Mouse (Mus musculus): Measurements from ENCODE around the gene Vmn2r70.

The Vmn2r70 gene

GRCm38 (mm10) chr7:85569092-85569491 lies at the start of gene Vmn2r70:
Gene Vmn2r70 (minus strand): TSS chr7:85569192.
- no peak for DNase-seq (ENCODE audit: extremely low spot score)

DNA sequence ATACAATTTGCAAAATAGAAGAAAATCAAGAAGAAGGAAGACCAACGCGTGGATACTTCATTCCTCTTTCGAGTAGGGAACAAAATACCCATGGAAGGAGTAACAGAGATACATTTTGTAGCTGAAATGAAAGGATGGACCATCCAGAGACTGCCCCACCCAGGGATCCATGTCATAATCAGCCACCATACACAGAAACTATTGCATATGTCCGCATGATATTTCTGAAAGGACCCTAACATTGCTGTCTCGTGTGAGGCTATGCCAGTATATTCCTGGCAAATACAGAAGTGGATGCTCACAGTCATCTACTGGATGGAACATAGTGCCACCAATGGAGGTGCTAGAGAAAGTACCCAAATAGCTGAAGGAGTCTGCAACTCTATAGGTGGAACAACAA lies 6.2 kb downstream of the Vmn2r70 start, which contains the start of gene Vmn2r71:
Vmn2r71 (plus strand) TSS at position 301 of the 400 bp plus-strand sequence.
- no peak for DNase-seq (ENCODE audit: extremely low spot score)

GRCm38 (mm10) chr7:85543118-85543517 lies 25.9 kb downstream of the Vmn2r70 start:
- DNase-seq (ENCODE audit: extremely low spot score), result no peak

DNA sequence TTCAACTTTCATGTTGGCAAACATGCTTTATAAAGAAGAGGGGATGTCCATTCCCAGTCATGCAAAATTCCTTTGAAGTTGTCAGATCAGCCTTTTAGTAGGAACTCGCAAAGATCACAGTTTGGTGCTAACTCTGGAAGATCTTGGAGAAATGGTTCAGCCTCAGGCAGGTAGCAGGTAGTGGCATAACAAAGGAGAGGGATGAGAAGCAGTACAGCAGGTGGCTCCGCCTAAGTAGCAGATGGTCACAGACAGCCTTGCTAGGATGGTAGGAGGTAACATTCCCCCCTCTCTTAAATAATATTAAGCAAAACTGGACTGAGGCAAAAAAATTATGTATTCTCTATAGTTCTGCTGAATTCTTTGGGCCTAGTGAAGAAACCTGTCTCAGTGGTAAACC lies 26.9 kb downstream of the Vmn2r70 start:
- no peak for DNase-seq (ENCODE audit: extremely low spot score)
